Mouse (Mus musculus) bone marrow, adult 2 months (tissue): ENCODE data around the gene Rasl12.

Experiments
- CTCF ChIP-seq: fragments of 200-500 bp; IDR thresholded peaks from 2 replicates; pipeline ENCODE4 v1.5.1; 2011; ENCODE audit warnings: low read length, control low read depth; ENCODE audit not compliant: control insufficient read depth, insufficient read depth
- POLR2A ChIP-seq: fragments of 200-500 bp; IDR thresholded peaks from 2 replicates; pipeline ENCODE4 v1.6.1; 2011; ENCODE audit warnings: low read depth, mild to moderate bottlenecking, control low read depth, low read length, borderline replicate concordance; ENCODE audit not compliant: control insufficient read depth

DNA sequence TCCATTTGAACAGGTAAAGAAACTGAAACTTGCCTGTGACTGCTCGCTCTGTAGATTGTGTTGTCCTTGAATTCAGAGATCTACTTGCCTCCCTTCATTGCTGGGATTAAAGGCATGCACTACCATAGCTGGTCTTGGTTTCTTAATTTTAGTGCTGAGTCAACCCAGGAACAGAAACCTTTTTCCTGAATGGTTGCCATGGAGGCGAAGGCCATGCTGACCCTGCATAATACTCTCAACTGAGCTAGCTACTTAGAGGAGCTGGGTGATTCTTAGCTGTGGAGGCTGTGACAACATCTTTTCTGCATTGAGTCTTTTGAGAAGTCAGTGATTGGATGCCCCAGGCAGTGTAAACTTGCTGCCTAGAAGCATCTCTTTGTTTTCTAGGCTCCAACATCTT is 41.3 kb upstream of the Rasl12 start:
- no peak for TF ChIP-seq POLR2A
- no peak for TF ChIP-seq CTCF
